Mouse (Mus musculus): ENCODE measurements around the gene Frmd8.

DNA sequence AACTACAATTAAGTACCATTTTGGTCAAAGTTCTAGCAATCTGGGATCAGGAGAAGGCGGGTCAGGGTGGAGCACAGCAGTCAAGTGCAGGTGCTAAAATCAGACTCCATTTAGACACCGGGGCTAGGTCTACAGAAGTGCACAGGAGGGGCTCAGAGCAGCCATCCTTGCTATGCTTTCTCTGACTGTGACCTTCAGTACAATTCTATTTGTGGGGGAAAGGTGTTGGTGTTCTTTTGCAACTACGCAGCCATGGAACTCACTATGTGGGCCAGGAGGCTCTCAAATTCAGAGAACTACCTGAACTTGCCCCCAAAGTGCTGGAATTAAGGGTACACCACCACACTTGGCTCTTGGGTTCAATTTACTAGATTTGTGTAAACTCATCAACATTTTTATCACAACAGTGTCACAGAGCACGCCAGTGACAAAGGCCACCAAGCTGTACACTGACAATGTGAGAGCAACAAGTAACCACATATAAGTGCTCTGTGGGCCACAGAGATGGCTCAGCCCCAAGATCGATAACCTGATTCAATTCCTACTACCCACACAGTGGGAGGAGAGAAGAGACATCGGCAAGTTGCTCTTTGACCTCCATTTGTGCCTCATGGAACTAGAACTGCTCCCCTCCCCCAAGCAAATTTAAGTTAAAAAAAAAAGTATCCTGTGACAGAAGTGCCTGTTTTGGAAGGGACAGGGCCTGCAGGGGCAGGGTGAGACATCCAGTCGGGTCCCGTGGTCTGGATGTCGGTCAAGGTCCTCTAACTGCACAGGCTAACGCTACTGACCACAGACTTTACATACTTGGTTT lies 41.6 kb downstream of the Frmd8 start:
- TF ChIP-seq CTCF (conservative IDR thresholded peaks at IDR 0.05; ENCODE audit: insufficient read depth, insufficient read length, low read depth, low read length): no peak
- TF ChIP-seq POLR2A (IDR thresholded peaks at IDR 0.05; ENCODE audit: low read depth, low read length): peak; percentile 81

All from kidney, adult 2 months (tissue).